Mouse (Mus musculus) left cerebral cortex, postnatal 10 days (tissue): ENCODE results near the gene Olfr837. TPM values are rescaled to one million over a fixed set of nuclear protein-coding genes. Genes with fewer than 3 reads are reported as not detected.
"Not testable (repeated sequence)": the region's sequence is repeated elsewhere in the genome, so short reads cannot be mapped to it uniquely, and the experiment has no call there.

Source experiments
- DNase-seq, 2 experiments: peaks; one replicate each; pipeline ENCODE4 v3.0.0; 2021 to 2022; ENCODE audit warnings: low spot score in 2 of 2, mixed read lengths in 1 of 2; ENCODE audit errors: extremely low spot score in 1 of 2
- intact Hi-C: fragments of 180-260 bp; cut with DNase I; formaldehyde crosslinking; loops from one replicate; pipeline ENCODE4 v1.15.1; 2025
- total RNA-seq, 2 experiments: library from RNA; stranded (reverse); gene quantifications; 2 replicates each; pipeline ENCODE4 v1.2.3; 2021

Gene Olfr837
- total RNA-seq = not detected

DNA sequence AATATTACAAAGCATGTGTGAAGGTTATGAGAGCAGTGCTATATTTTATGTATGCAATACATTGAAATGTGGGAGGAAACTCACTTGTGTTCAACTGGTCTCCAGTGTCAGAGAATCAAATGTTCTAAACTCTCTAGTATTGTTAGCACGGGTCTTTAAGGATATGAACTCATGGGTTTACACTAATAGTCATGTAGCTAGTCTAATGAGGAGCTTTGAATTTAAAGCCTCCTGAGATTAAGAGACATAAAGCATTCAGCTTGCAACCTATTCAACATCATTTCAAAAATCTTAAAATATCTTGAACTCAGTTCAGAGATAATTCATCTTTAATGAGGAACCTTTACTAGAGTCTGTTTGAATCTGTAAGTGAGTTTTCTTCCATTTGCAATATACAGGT, at the start of gene Olfr837:
Gene Olfr837, plus strand, starts transcription at position 301 of the 400 bp plus-strand sequence.
- DNase-seq = no peak
- intact Hi-C loops = no loop called here

DNA sequence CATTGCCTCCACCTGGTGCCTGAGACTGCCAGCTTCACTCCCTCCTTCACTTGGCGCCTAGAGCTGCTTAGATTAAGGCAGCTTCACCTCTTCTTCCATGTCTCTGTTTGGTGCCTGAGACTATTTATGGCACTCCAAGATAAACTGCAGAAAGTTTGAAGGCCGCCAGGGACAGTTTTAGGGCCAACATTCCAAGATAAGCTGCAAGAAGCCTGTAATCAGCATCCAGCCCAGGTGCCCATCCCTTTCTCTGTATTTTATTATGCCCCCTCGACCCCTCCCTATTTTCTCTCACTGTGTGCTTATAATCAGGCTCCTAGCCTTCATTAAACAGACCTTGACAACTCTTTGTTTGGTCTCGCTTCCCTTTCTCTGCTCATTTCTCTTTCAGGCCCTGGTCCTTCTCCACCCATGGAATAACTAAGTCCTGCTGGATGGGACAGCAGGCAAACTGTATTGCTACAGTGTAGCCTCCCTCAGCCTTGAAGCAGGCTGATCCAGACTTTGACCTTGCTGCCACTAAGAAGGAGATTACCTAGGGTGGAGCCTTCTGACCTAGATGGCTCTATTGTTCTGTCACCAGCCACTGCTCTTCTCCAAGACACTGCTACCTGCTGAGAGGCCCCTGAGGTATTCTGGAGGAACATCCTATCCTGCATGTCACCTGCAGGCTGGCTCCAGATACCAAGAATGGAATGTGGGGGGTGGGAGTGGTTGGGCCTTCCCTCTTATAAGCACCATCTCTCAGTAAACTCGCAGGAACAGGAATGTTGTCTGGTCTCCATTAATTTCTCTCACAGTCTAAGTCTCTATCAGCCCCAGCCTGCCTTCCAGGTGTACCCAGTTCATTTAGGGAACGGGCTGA, 43.0 kb upstream of the Olfr837 start:
- intact Hi-C loops, DNase-seq: not testable (repeated sequence)

DNA sequence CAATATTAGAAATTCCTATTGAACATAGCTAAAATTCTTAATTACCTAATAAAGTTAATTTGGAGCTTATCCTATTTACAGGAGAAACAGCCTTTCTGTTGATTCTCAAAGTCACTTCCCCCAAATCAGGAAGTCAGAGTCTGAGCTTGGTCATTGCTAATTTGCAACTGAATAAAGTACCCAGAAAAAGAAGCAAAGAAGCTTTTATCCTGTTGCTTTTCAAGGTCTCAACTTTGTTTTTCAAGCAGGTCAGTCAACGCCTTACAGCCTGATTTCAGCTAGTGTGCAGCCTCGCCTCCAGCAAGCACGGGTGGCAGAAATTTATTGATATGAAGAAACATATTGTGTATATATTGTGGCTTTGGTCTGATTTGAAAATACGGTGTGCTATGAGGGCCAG, 38.8 kb upstream of the Olfr837 start:
- no peak for DNase-seq
- intact Hi-C loops = no loop called here

DNA sequence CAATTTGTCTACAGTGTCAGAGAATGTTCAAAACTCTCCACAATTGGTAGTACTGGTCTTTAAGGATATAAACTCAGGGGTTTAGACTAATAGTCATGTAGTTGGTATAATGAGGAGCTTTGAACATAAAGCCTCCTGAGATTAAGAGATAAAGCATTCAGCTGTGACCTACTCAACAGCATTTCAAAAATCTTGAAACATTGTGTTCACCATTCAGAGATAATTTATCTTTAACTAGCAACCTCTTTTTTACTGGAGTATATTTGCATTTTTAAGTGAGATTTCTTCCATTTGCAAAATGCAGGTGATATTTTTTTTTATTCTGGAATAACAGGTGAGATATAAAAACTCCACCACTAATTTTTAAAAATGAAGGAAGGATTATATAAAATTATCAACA, 16.0 kb upstream of the Olfr837 start, which contains the start of gene Olfr836:
Gene Olfr836, plus strand, starts transcription at position 301 of the 400 bp plus-strand sequence.
- intact Hi-C loops = no loop called here

DNA sequence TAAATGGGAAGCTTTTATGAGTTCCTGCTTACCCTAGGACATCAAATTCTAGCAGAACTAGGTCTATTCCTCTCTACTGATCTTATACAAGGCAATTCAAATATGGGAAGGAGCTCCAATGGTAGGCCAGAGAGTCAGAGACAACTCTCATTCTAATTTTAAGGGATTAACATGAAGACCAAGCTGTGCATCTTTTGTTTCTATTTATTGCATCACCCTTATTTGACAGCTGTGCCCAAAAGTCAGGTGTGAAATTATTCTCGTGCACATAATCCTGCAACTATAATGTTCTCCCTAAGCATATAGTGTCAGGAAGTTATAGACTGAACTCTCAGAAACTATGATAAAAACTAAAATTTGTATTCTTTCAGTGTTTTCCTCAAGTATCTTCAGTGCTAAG, 41.1 kb downstream of the Olfr837 start, which contains the start of gene Olfr839-ps1:
Gene Olfr839-ps1, minus strand, starts transcription at position 101 of the 400 bp plus-strand sequence.
- DNase-seq = no peak
- intact Hi-C loops = no loop called here

More for the DNA sequence above, 16.0 kb upstream of the Olfr837 start, which contains the start of gene Olfr836:
- no peak for DNase-seq

Other genes starting within 250 kb of the Olfr837 start
- not detected for gene Olfr832, start 199.2 kb upstream of the Olfr837 start, total RNA-seq
- gene Olfr834, start 148.3 kb upstream of the Olfr837 start, total RNA-seq = not detected
- not detected for gene Olfr835, start 103.6 kb upstream of the Olfr837 start, total RNA-seq
- not detected for gene Olfr836, start 15.9 kb upstream of the Olfr837 start, total RNA-seq
- under 1 TPM; 0.06 to 0.10 TPM for gene Olfr839-ps1, start 41.0 kb downstream of the Olfr837 start, total RNA-seq
- gene Olfr843, start 115.7 kb downstream of the Olfr837 start, total RNA-seq = not detected
- not detected for gene Olfr844, start 180.0 kb downstream of the Olfr837 start, total RNA-seq
- gene Olfr845, start 200.1 kb downstream of the Olfr837 start, total RNA-seq = not detected
- gene Olfr846, start 227.7 kb downstream of the Olfr837 start, total RNA-seq = not detected
- not detected for gene Olfr847, start 242.4 kb downstream of the Olfr837 start, total RNA-seq